Mouse (Mus musculus) stomach, embryonic 14.5 days (tissue): ENCODE results near the gene Foxd3. TPM values are rescaled to one million over a fixed set of nuclear protein-coding genes. Genes with fewer than 3 reads are reported as not detected.

ENCODE experiments used
- ATAC-seq: fragments of 200-750 bp; cut with Nextera tagmentation; 2 replicates; pipeline ENCODE4 v1.8.0; 2017; ENCODE audit warnings: low read depth, moderate TSS enrichment; ENCODE audit not compliant: insufficient number of reproducible peaks, insufficient read depth, low FRiP score
- H3K27ac ChIP-seq: fragments of 300-500 bp; sonication (generic); 2 replicates; pipeline ENCODE4 v1.5.1; 2014; ENCODE audit warnings: mild to moderate bottlenecking, low read length, moderate library complexity, mixed read lengths
- H3K27me3 ChIP-seq: fragments of 300-500 bp; sonication (generic); 2 replicates; pipeline ENCODE4 v1.6.1; 2014; ENCODE audit warnings: low read length, control low read depth, mixed read lengths; ENCODE audit not compliant: control insufficient read depth, insufficient read depth
- H3K36me3 ChIP-seq: fragments of 300-500 bp; sonication (generic); 2 replicates; pipeline ENCODE4 v1.6.1; 2014; ENCODE audit warnings: mild to moderate bottlenecking, control low read depth, low read length, moderate library complexity, mixed read lengths; ENCODE audit not compliant: control insufficient read depth, insufficient read depth
- H3K4me1 ChIP-seq: fragments of 300-500 bp; sonication (generic); 2 replicates; pipeline ENCODE4 v1.6.1; 2014; ENCODE audit warnings: low read length, control low read depth, mixed read lengths; ENCODE audit not compliant: control insufficient read depth, insufficient read depth
- H3K4me2 ChIP-seq: fragments of 300-500 bp; sonication (generic); replicated peaks from 2 replicates; pipeline ENCODE4 v1.6.1; 2014; ENCODE audit warnings: low read depth, low read length, control low read depth
- H3K4me3 ChIP-seq: fragments of 300-500 bp; sonication (generic); 2 replicates; pipeline ENCODE4 v1.5.1; 2014; ENCODE audit warnings: low read depth, low read length, control low read depth
- H3K9ac ChIP-seq: fragments of 300-500 bp; sonication (generic); replicated peaks from 2 replicates; pipeline ENCODE4 v1.6.1; 2014; ENCODE audit warnings: low read depth, mild to moderate bottlenecking, control low read depth, low read length, moderate library complexity, mixed read lengths
- H3K9me3 ChIP-seq: fragments of 300-500 bp; sonication (generic); 2 replicates; pipeline ENCODE4 v1.6.1; 2016; ENCODE audit warnings: low read depth, low read length, control low read depth; ENCODE audit not compliant: control insufficient read depth
- WGBS: fragments of 180-500 bp; shearing (Covaris S2); extraction: QIAGEN DNeasy Blood & Tissue Kit; methylation state at CpG from one replicate; pipeline ENCODE4 v1.1.7; 2014; 5-methylcytosine and 5-hydroxymethylcytosine counted together
- microRNA-seq: library from miRNA; unstranded; fragments of <30 nt; microRNA quantifications from one replicate; pipeline ENCODE4, GENCODE M21; 2016
- polyA plus RNA-seq: library from polyadenylated mRNA; unstranded; fragments of >200 nt; fragmentation: Nextera tagmentation; extraction: Ambion mirVana; gene quantifications from 2 replicates; pipeline ENCODE4 v1.2.1, GENCODE M21; 2014

Gene Foxd3
- polyA plus RNA-seq, 1 experiment from 2014 or later: 1.7 TPM

GRCm38 (mm10) chr4:99683941-99684340 lies 27.8 kb downstream of the Foxd3 start:
- WGBS: 79% methylated on average over 6 of the region's 6 CpGs
- no peak for ATAC-seq
- H3K4me1 ChIP-seq: no peaks in the 10 kb centered on the region

GRCm38 (mm10) chr4:99686308-99686707 lies 30.2 kb downstream of the Foxd3 start:
- Histone ChIP-seq H3K27ac (no peak overlapping the region), H3K9me3 (no peaks in the 10 kb centered on the region), H3K27me3 (no peaks in the 10 kb centered on the region), H3K9ac (no peak overlapping the region), H3K4me2 (no peak overlapping the region), H3K4me3 (no peak overlapping the region), H3K36me3 (no peaks in the 10 kb centered on the region), H3K4me1 (no peaks in the 10 kb centered on the region)
- ATAC-seq: no peak
- 32% methylated on average over 5 of the region's 5 CpGs for WGBS

More at GRCm38 (mm10) chr4:99683941-99684340, 27.8 kb downstream of the Foxd3 start:
- H3K36me3 ChIP-seq: no peaks in the 10 kb centered on the region
- H3K9ac ChIP-seq: no peak overlapping the region
- H3K27ac ChIP-seq: no peak overlapping the region
- H3K9me3 ChIP-seq: no peaks in the 10 kb centered on the region
- no peak overlapping the region for H3K4me2 ChIP-seq
- H3K4me3 ChIP-seq: no peak overlapping the region
- H3K27me3 ChIP-seq: no peaks in the 10 kb centered on the region

Small RNA genes within 50 kb of the gene (microRNA-seq; reads per million reads assigned to microRNA genes)
- gene Gm23366: not detected

Other genes starting within 250 kb of the Foxd3 start
- 24.2 and 32.6 TPM in 2 replicates for gene Alg6, start 59.4 kb downstream of the Foxd3 start, polyA plus RNA-seq
- gene Efcab7, start 172.9 kb downstream of the Foxd3 start, polyA plus RNA-seq: 24.2 and 24.5 TPM in 2 replicates